Mouse (Mus musculus): Measurements from ENCODE around the gene Klhl42. TPM values are rescaled to one million over a fixed set of nuclear protein-coding genes. Genes with fewer than 3 reads are reported as not detected.

The Klhl42 gene
- total RNA-seq, 2 experiments from 2014 or later: 1.2 to 1.5 TPM

GRCm38 (mm10) chr6:147145753-147146152 is 54.6 kb downstream of the Klhl42 start:
- no peak for DNase-seq (ENCODE audit: low spot score)

- DNase-seq (ENCODE audit: low spot score): no peak
Observed at GRCm38 (mm10) chr6:147151069-147151468, 59.9 kb downstream of the Klhl42 start.

GRCm38 (mm10) chr6:147151839-147152238 is 60.7 kb downstream of the Klhl42 start:
- DNase-seq (ENCODE audit: low spot score): no peak

- no peak for DNase-seq (ENCODE audit: low spot score)
Observed at GRCm38 (mm10) chr6:147155085-147155484, 63.9 kb downstream of the Klhl42 start.

- no peak for DNase-seq (ENCODE audit: low spot score)
Observed at GRCm38 (mm10) chr6:147161818-147162584, 70.8 kb downstream of the Klhl42 start.

Other genes with a start within 250 kb of the Klhl42 start
- not detected for gene Smco2, start 241.3 kb upstream of the Klhl42 start, total RNA-seq (2021)
- 10 to 100 TPM; 54.4 to 65.7 TPM for gene Ppfibp1, start 202.9 kb upstream of the Klhl42 start, total RNA-seq (2021)
- not detected for gene 1700034J05Rik, start 137.0 kb upstream of the Klhl42 start, total RNA-seq (2021)
- gene Rep15, start 58.8 kb upstream of the Klhl42 start, total RNA-seq (2021): under 1 TPM; 0.41 to 0.74 TPM
- gene Mrps35, start 48.6 kb upstream of the Klhl42 start, total RNA-seq (2021): 10 to 100 TPM; 41.8 to 44.5 TPM
- gene Mansc4, start 4.3 kb upstream of the Klhl42 start, total RNA-seq (2021): under 1 TPM in 1 of 2 experiments, not detected in 1; 0.21 TPM
- 1 to 10 TPM in 1 of 2 experiments, under 1 TPM in 1; 0.64 to 2.6 TPM for gene Pthlh, start 172.8 kb downstream of the Klhl42 start, total RNA-seq (2021)